Comparison of ENCODE assay signal across 9 mouse cellular contexts in genomic region chr8:105699488-105700215, GRCm38 (mm10). TPM values are rescaled to one million over a fixed set of nuclear protein-coding genes. Genes with fewer than 3 reads are reported as not detected.
DNase-seq lines count a peak whose midpoint lies in the region; ATAC-seq and TF ChIP-seq lines count a peak whose summit lies in the region.
"Had no signal": no experiment of that assay in that cellular context is flagged by ENCODE, and none has a peak within 500 bp of the region (broad histone marks: within the 10 kb centered on the region; RNA-seq: fewer than 3 reads in every experiment).

No protein-coding gene starts in this region.

- H3K9ac ChIP-seq in heart, embryonic 13.5 days: peak overlapping the region; percentile 85
- peak overlapping the region; percentile 92 for H3K9ac ChIP-seq in MEL (ENCODE audit: control insufficient read depth, low read depth, low read length, poor library complexity, severe bottlenecking)
- H3K9ac ChIP-seq in hindbrain, embryonic 11.5 days (ENCODE audit: low read depth, low read length): peak overlapping the region; percentile 65

- H3K4me3 ChIP-seq in heart, embryonic 13.5 days: peak overlapping the region; percentile 84
- H3K4me3 ChIP-seq in MEL (ENCODE audit: control insufficient read depth in 1 of 2, insufficient read depth in 1 of 2, low read depth in 2 of 2, low read length in 2 of 2): no peak overlapping the region; a peak in 1 of 4 replicates
- H3K4me3 ChIP-seq in hindbrain, embryonic 11.5 days (ENCODE audit: low read depth, low read length): peak overlapping the region; percentile 73
- H3K4me3 ChIP-seq in midbrain, embryonic 10.5 days: peak overlapping the region; percentile 81

- no peaks in the 10 kb centered on the region for H3K9me3 ChIP-seq in heart, embryonic 13.5 days
- no peaks in the 10 kb centered on the region for H3K9me3 ChIP-seq in MEL (replicated peaks; ENCODE audit: insufficient read depth, low read length)
- no peaks in the 10 kb centered on the region for H3K9me3 ChIP-seq in hindbrain, embryonic 11.5 days (ENCODE audit: control insufficient read depth, low read length)
- no peaks in the 10 kb centered on the region for H3K9me3 ChIP-seq in midbrain, embryonic 10.5 days (replicated peaks)

- TF ChIP-seq CTCF in MEL (IDR thresholded peaks at IDR 0.05 in 2 of 3, conservative IDR thresholded peaks at IDR 0.05 in 1 of 3; ENCODE audit: control insufficient read depth in 1 of 3, insufficient read depth in 1 of 3, low read depth in 2 of 3, low read length in 3 of 3, poor library complexity in 1 of 3, severe bottlenecking in 1 of 3): no peak

- no peak for TF ChIP-seq RAD21 in MEL (IDR thresholded peaks at IDR 0.05; ENCODE audit: low read depth, low read length)

- 85% methylated on average over 11 of the region's 11 CpGs for WGBS in heart, embryonic 13.5 days
- WGBS in hindbrain, embryonic 11.5 days: 91% methylated on average over 11 of the region's 11 CpGs
- WGBS in midbrain, embryonic 10.5 days: 89% methylated on average over 11 of the region's 11 CpGs

- no peak for ATAC-seq in heart, embryonic 13.5 days (ENCODE audit: extremely low read depth, insufficient number of reproducible peaks, low FRiP score, low TSS enrichment)
- ATAC-seq in hindbrain, embryonic 11.5 days (ENCODE audit: low FRiP score): no peak

- H3K79me2 ChIP-seq in MEL (ENCODE audit: control insufficient read depth, insufficient read depth, low read length, poor library complexity): peaks cover 3% of the 10 kb centered on the region; the same call in 1 of the 2 replicates

- no peak for TF ChIP-seq POLR2A in MEL (IDR thresholded peaks at IDR 0.05; ENCODE audit: control insufficient read depth in 1 of 2, insufficient read depth in 1 of 2, low read depth in 1 of 2, low read length in 2 of 2, poor library complexity in 1 of 2)

- H3K36me3 ChIP-seq in heart, embryonic 13.5 days: peaks cover 52% of the 10 kb centered on the region
- H3K36me3 ChIP-seq in MEL (ENCODE audit: control insufficient read depth in 1 of 2, insufficient read depth in 2 of 2, low read length in 2 of 2): no peaks in the 10 kb centered on the region; a peak in 3 of 4 replicates
- 0 out of 2 replicates have a peak, but pooled peaks cover 2% of the 10 kb centered on the region for H3K36me3 ChIP-seq in hindbrain, embryonic 11.5 days (ENCODE audit: control insufficient read depth, insufficient read depth, low read length)
- peaks cover 68% of the 10 kb centered on the region for H3K36me3 ChIP-seq in midbrain, embryonic 10.5 days

- H3K27me3 ChIP-seq in heart, embryonic 13.5 days (replicated peaks): peaks cover 11% of the 10 kb centered on the region
- no peaks in the 10 kb centered on the region for H3K27me3 ChIP-seq in MEL (ENCODE audit: control insufficient read depth in 1 of 2, insufficient read depth in 2 of 2, low read length in 2 of 2)
- no peaks in the 10 kb centered on the region for H3K27me3 ChIP-seq in hindbrain, embryonic 11.5 days (ENCODE audit: control insufficient read depth, insufficient read depth, low read length)
- H3K27me3 ChIP-seq in midbrain, embryonic 10.5 days (ENCODE audit: low read depth, poor library complexity, severe bottlenecking): peaks cover 10% of the 10 kb centered on the region

- peak overlapping the region; percentile 97 for H3K4me2 ChIP-seq in heart, embryonic 13.5 days
- H3K4me2 ChIP-seq in hindbrain, embryonic 11.5 days (replicated peaks; ENCODE audit: low read depth, low read length): peak overlapping the region; percentile 91

- DNase-seq in heart, adult 8-10 months (ENCODE audit: low spot score): no peak
- DNase-seq in MEL (ENCODE audit: low read depth, low spot score): no peak
- DNase-seq in hindbrain, embryonic 11.5 days (ENCODE audit: low spot score): no peak
- DNase-seq in midbrain, embryonic 10.5 days (ENCODE audit: low spot score): no peak
- DNase-seq in adrenal gland, adult 2 months: no peak
- DNase-seq in ovary, postnatal 10 days (ENCODE audit: low spot score): no peak
- no peak for DNase-seq in embryo, embryonic 9.5 days (ENCODE audit: extremely low spot score)

- peaks cover 22% of the 10 kb centered on the region for H3K4me1 ChIP-seq in heart, embryonic 13.5 days
- peaks cover 0 to 6% of the 10 kb centered on the region in 2 experiments; a peak in 3 of 4 replicates for H3K4me1 ChIP-seq in MEL (ENCODE audit: control insufficient read depth in 1 of 2, insufficient read depth in 2 of 2, low read length in 2 of 2)
- H3K4me1 ChIP-seq in hindbrain, embryonic 11.5 days (replicated peaks; ENCODE audit: control insufficient read depth, insufficient read depth, low read length): peaks cover 4% of the 10 kb centered on the region
- H3K4me1 ChIP-seq in midbrain, embryonic 10.5 days: peaks cover 35% of the 10 kb centered on the region

- no peak for TF ChIP-seq EP300 in MEL (IDR thresholded peaks at IDR 0.05; ENCODE audit: low read depth in 1 of 2, low read length in 2 of 2)

- no peak overlapping the region for H3K27ac ChIP-seq in heart, embryonic 13.5 days (replicated peaks)
- H3K27ac ChIP-seq in MEL (ENCODE audit: control insufficient read depth, low read depth, low read length): no peak overlapping the region
- no peak overlapping the region for H3K27ac ChIP-seq in hindbrain, embryonic 11.5 days (ENCODE audit: low read depth, low read length)
- no peak overlapping the region; the same call in 1 of the 2 replicates for H3K27ac ChIP-seq in midbrain, embryonic 10.5 days (replicated peaks)

TF ChIP-seq in MEL, 35 proteins besides CTCF, POLR2A, EP300 and RAD21 (continues in another document):
- TF ChIP-seq ELF1 (IDR thresholded peaks at IDR 0.05; ENCODE audit: low read depth, low read length) (no peak), MYC (IDR thresholded peaks at IDR 0.05; ENCODE audit: low read depth, low read length) (no peak), CHD1 (IDR thresholded peaks at IDR 0.05; ENCODE audit: low read depth, low read length) (no peak), POLR2AphosphoS2 (IDR thresholded peaks at IDR 0.05; ENCODE audit: low read length) (no peak), ZMIZ1 (IDR thresholded peaks at IDR 0.05; ENCODE audit: low read depth, low read length) (no peak), ZKSCAN1 (IDR thresholded peaks at IDR 0.05; ENCODE audit: low read depth, low read length) (no peak), KAT2A (conservative IDR thresholded peaks at IDR 0.05; ENCODE audit: low read depth, low read length) (no peak)

RNA-seq across cellular contexts. Expression of gene Acd, which starts 1.2 kb away (rescaled TPM):
- polyA plus RNA-seq in heart, embryonic 13.5 days (2015; fragmentation: Nextera tagmentation; extraction: Ambion mirVana): 41.6 and 44.0 TPM in 2 replicates
- total RNA-seq in heart, adult 8-10 months (2022): 10 to 100 TPM; 10.2 to 11.5 (median 10.5) TPM
- total RNA-seq in MEL (2012; rRNA removed): 7.5 and 9.3 TPM in 2 replicates
- polyA plus RNA-seq in MEL (2012; ENCODE audit: insufficient read depth in 1 of 2, insufficient read length in 2 of 2, low read depth in 1 of 2, low replicate concordance in 2 of 2, missing spikeins in 1 of 2): 10 to 100 TPM in 1 of 2 experiments, not detected in 1; 53.9 TPM
- polyA plus RNA-seq in hindbrain, embryonic 11.5 days (2014; fragmentation: Nextera tagmentation; extraction: Ambion mirVana): 70.0 and 74.1 TPM in 2 replicates
- 76.5 and 89.9 TPM in 2 replicates for polyA plus RNA-seq in midbrain, embryonic 10.5 days (2016; fragmentation: Nextera tagmentation; extraction: Ambion mirVana)
- 10 to 100 TPM; 21.7 to 28.7 TPM for total RNA-seq in adrenal gland, adult 2 months (2021)
- 39.9 and 41.9 TPM in 2 replicates for polyA plus RNA-seq in adrenal gland, adult 2 months (2012; rRNA removed)

RNA-seq across cellular contexts. Expression of gene Pard6a, which starts 1.3 kb away (rescaled TPM):
- polyA plus RNA-seq in heart, embryonic 13.5 days (2015; fragmentation: Nextera tagmentation; extraction: Ambion mirVana): 11.6 and 11.9 TPM in 2 replicates
- total RNA-seq in heart, adult 8-10 months (2022): 1 to 10 TPM; 5.9 to 8.1 (median 7.0) TPM
- 12.3 and 13.7 TPM in 2 replicates for total RNA-seq in MEL (2012; rRNA removed)
- polyA plus RNA-seq in MEL (2012; ENCODE audit: insufficient read depth in 1 of 2, insufficient read length in 2 of 2, low read depth in 1 of 2, low replicate concordance in 2 of 2, missing spikeins in 1 of 2): 10 to 100 TPM in 1 of 2 experiments, not detected in 1; 20.5 TPM
- polyA plus RNA-seq in hindbrain, embryonic 11.5 days (2014; fragmentation: Nextera tagmentation; extraction: Ambion mirVana): 25.9 and 26.8 TPM in 2 replicates
- 25.9 and 28.2 TPM in 2 replicates for polyA plus RNA-seq in midbrain, embryonic 10.5 days (2016; fragmentation: Nextera tagmentation; extraction: Ambion mirVana)
- total RNA-seq in adrenal gland, adult 2 months (2021): 10 to 100 TPM; 11.0 to 14.7 TPM
- polyA plus RNA-seq in adrenal gland, adult 2 months (2012; rRNA removed): 20.2 and 21.3 TPM in 2 replicates

RNA-seq across cellular contexts. Expression of gene 4933405L10Rik, which starts 7.8 kb away (rescaled TPM):
- polyA plus RNA-seq in heart, embryonic 13.5 days (2015; fragmentation: Nextera tagmentation; extraction: Ambion mirVana): not detected in 2 replicates
- total RNA-seq in heart, adult 8-10 months (2022): not detected
- 0.13 and 0.23 TPM in 2 replicates for total RNA-seq in MEL (2012; rRNA removed)
- polyA plus RNA-seq in MEL (2012; ENCODE audit: insufficient read depth in 1 of 2, insufficient read length in 2 of 2, low read depth in 1 of 2, low replicate concordance in 2 of 2, missing spikeins in 1 of 2): under 1 TPM in 1 of 2 experiments, not detected in 1; 0.42 TPM
- polyA plus RNA-seq in hindbrain, embryonic 11.5 days (2014; fragmentation: Nextera tagmentation; extraction: Ambion mirVana): 0.31 TPM in 1 of 2 replicates, not detected in the other
- not detected in 2 replicates for polyA plus RNA-seq in midbrain, embryonic 10.5 days (2016; fragmentation: Nextera tagmentation; extraction: Ambion mirVana)
- total RNA-seq in adrenal gland, adult 2 months (2021): not detected
- 0.10 TPM in 1 of 2 replicates, not detected in the other for polyA plus RNA-seq in adrenal gland, adult 2 months (2012; rRNA removed)
- total RNA-seq: left cerebral cortex, postnatal 36 days had no signal

RNA-seq across cellular contexts. Expression of gene Enkd1, which starts 8.4 kb away (rescaled TPM):
- 12.5 and 13.3 TPM in 2 replicates for polyA plus RNA-seq in heart, embryonic 13.5 days (2015; fragmentation: Nextera tagmentation; extraction: Ambion mirVana)
- 1 to 10 TPM; 1.2 to 2.7 (median 2.3) TPM for total RNA-seq in heart, adult 8-10 months (2022)
- 22.0 TPM in 2 replicates for total RNA-seq in MEL (2012; rRNA removed)
- 10 to 100 TPM in 1 of 2 experiments, not detected in 1; 42.6 TPM for polyA plus RNA-seq in MEL (2012; ENCODE audit: insufficient read depth in 1 of 2, insufficient read length in 2 of 2, low read depth in 1 of 2, low replicate concordance in 2 of 2, missing spikeins in 1 of 2)
- polyA plus RNA-seq in hindbrain, embryonic 11.5 days (2014; fragmentation: Nextera tagmentation; extraction: Ambion mirVana): 26.4 and 27.9 TPM in 2 replicates
- polyA plus RNA-seq in midbrain, embryonic 10.5 days (2016; fragmentation: Nextera tagmentation; extraction: Ambion mirVana): 45.1 and 52.7 TPM in 2 replicates
- total RNA-seq in adrenal gland, adult 2 months (2021): 1 to 10 TPM; 2.9 to 6.8 TPM
- 9.7 and 12.9 TPM in 2 replicates for polyA plus RNA-seq in adrenal gland, adult 2 months (2012; rRNA removed)

RNA-seq across cellular contexts. Expression of gene Carmil2, which starts 13.6 kb away (rescaled TPM):
- polyA plus RNA-seq in heart, embryonic 13.5 days (2015; fragmentation: Nextera tagmentation; extraction: Ambion mirVana): 0.27 TPM in 2 replicates
- under 1 TPM; 0.13 to 0.22 (median 0.14) TPM for total RNA-seq in heart, adult 8-10 months (2022)
- 7.9 and 9.5 TPM in 2 replicates for total RNA-seq in MEL (2012; rRNA removed)
- 10 to 100 TPM in 1 of 2 experiments, not detected in 1; 62.7 TPM for polyA plus RNA-seq in MEL (2012; ENCODE audit: insufficient read depth in 1 of 2, insufficient read length in 2 of 2, low read depth in 1 of 2, low replicate concordance in 2 of 2, missing spikeins in 1 of 2)
- 3.9 TPM in 2 replicates for polyA plus RNA-seq in hindbrain, embryonic 11.5 days (2014; fragmentation: Nextera tagmentation; extraction: Ambion mirVana)
- 2.0 and 3.5 TPM in 2 replicates for polyA plus RNA-seq in midbrain, embryonic 10.5 days (2016; fragmentation: Nextera tagmentation; extraction: Ambion mirVana)
- 1 to 10 TPM; 2.0 to 2.9 TPM for total RNA-seq in adrenal gland, adult 2 months (2021)
- polyA plus RNA-seq in adrenal gland, adult 2 months (2012; rRNA removed): 3.3 and 4.2 TPM in 2 replicates

Comparison
In these comparisons a context has a peak if more than half of its experiments do, and no peak if none do; other contexts are left out.
1. H3K4me3 ChIP-seq: peak in heart, embryonic 13.5 days (single experiment), hindbrain, embryonic 11.5 days (single experiment) and midbrain, embryonic 10.5 days (single experiment); none in MEL (0 of 2).
2. Peak in every context shown above with its lines, with median percentiles within 50 percentile points of each other: H3K9ac ChIP-seq.